ENCODE assay signal across 22 mouse cellular contexts in the genomic region with DNA sequence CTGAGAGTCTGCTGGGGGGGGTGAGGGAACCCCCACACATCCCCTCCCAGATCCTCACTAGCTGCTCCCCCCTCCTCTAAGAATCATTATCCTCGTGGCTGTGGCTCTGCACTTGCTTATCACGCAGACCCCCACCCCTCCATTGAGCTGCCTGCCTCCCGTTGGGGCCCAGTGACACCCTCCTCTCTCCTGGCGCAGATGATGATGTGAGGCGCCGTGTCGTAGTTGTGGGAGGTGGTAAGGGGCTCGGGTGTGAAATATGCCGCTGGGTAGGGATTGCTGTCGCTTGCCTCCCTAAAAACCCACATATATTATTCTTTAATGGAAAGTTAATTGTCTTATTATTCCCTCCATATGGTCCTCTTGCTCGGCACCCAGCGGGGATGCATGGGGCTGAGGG. TPM values are rescaled to one million over a fixed set of nuclear protein-coding genes. Genes with fewer than 3 reads are reported as not detected.
A peak's percentile ranks its signal among the peaks of the same experiment; 100 is the strongest.
DNase-seq lines count a peak whose midpoint lies in the region; ATAC-seq lines count a peak whose summit lies in the region.
"Had no signal": no experiment of that assay in that cellular context is flagged by ENCODE, and none has a peak within 500 bp of the region (broad histone marks: within the 10 kb centered on the region; RNA-seq: fewer than 3 reads in every experiment).

No protein-coding gene starts in this region.

- H3K4me1 ChIP-seq in embryonic facial prominence, embryonic 15.5 days, result peaks cover 34% of the 10 kb centered on the region
- H3K4me1 ChIP-seq in embryonic facial prominence, embryonic 10.5 days, result peaks cover 52% of the 10 kb centered on the region
- H3K4me1 ChIP-seq in forebrain, embryonic 13.5 days, result peaks cover 80% of the 10 kb centered on the region
- H3K4me1 ChIP-seq in hindbrain, embryonic 13.5 days (replicated peaks), result peaks cover 100% of the 10 kb centered on the region
- peaks cover 40% of the 10 kb centered on the region for H3K4me1 ChIP-seq in midbrain, embryonic 16.5 days (ENCODE audit: control insufficient read depth, insufficient read depth, low read length)

- H3K36me3 ChIP-seq in embryonic facial prominence, embryonic 15.5 days, result no peaks in the 10 kb centered on the region
- no peaks in the 10 kb centered on the region for H3K36me3 ChIP-seq in embryonic facial prominence, embryonic 10.5 days (replicated peaks)
- H3K36me3 ChIP-seq in forebrain, embryonic 13.5 days (ENCODE audit: poor library complexity, severe bottlenecking), result no peaks in the 10 kb centered on the region
- H3K36me3 ChIP-seq in hindbrain, embryonic 13.5 days, result no peaks in the 10 kb centered on the region
- no peaks in the 10 kb centered on the region for H3K36me3 ChIP-seq in midbrain, embryonic 16.5 days (ENCODE audit: control insufficient read depth, insufficient read depth, low read length)
- H3K36me3 ChIP-seq: heart, embryonic 15.5 days had no signal

- 41% methylated on average over 12 of the region's 12 CpGs for WGBS in embryonic facial prominence, embryonic 15.5 days
- WGBS in embryonic facial prominence, embryonic 10.5 days, result 73% methylated on average over 12 of the region's 12 CpGs
- 46% methylated on average over 12 of the region's 12 CpGs for WGBS in forebrain, embryonic 13.5 days
- 35% methylated on average over 12 of the region's 12 CpGs for WGBS in hindbrain, embryonic 13.5 days
- WGBS in midbrain, embryonic 16.5 days, result 56% methylated on average over 12 of the region's 12 CpGs

- peak overlapping the region; percentile 21; the same call in 1 of the 2 replicates for H3K4me2 ChIP-seq in embryonic facial prominence, embryonic 15.5 days (replicated peaks)
- H3K4me2 ChIP-seq in forebrain, embryonic 13.5 days, result peak overlapping the region; percentile 32
- H3K4me2 ChIP-seq in hindbrain, embryonic 13.5 days, result peak overlapping the region; percentile 29
- H3K4me2 ChIP-seq in midbrain, embryonic 16.5 days (ENCODE audit: low read length), result peak overlapping the region; percentile 4; the same call in 1 of the 2 replicates
- H3K4me2 ChIP-seq: heart, embryonic 15.5 days; lung, embryonic 14.5 days had no signal

- H3K27me3 ChIP-seq in embryonic facial prominence, embryonic 15.5 days, result 0 out of 2 replicates have a peak, but pooled peaks cover 6% of the 10 kb centered on the region
- H3K27me3 ChIP-seq in embryonic facial prominence, embryonic 10.5 days (replicated peaks; ENCODE audit: low read depth, poor library complexity, severe bottlenecking), result peaks cover 34% of the 10 kb centered on the region
- H3K27me3 ChIP-seq in forebrain, embryonic 13.5 days, result peaks cover 11% of the 10 kb centered on the region; the same call in 1 of the 2 replicates
- H3K27me3 ChIP-seq in hindbrain, embryonic 13.5 days, result peaks cover 5% of the 10 kb centered on the region; the same call in 1 of the 2 replicates
- no peaks in the 10 kb centered on the region for H3K27me3 ChIP-seq in midbrain, embryonic 16.5 days (ENCODE audit: control insufficient read depth, insufficient read depth, low read depth, low read length)

- DNase-seq in embryonic facial prominence, embryonic 10.5 days (ENCODE audit: low spot score), result no peak
- DNase-seq in lung, adult 18-20 months, result no peak
- no peak for DNase-seq in left cerebral cortex, postnatal 36 days (ENCODE audit: low spot score in 2 of 2)
- DNase-seq in left cerebral cortex, adult 9 months (ENCODE audit: low spot score in 2 of 2), result no peak
- DNase-seq: adrenal gland, adult 2 months; cerebellum, adult 11-12 months; gastrocnemius, adult 2 months; heart, adult 11 months; kidney, adult 8-10 months; kidney, postnatal 25 days; lung, embryonic 14.5 days; right cerebral cortex, adult 18-20 months; thymus, postnatal 4 days had no signal

- no peak overlapping the region for H3K9ac ChIP-seq in embryonic facial prominence, embryonic 15.5 days
- H3K9ac ChIP-seq in forebrain, embryonic 13.5 days, result no peak overlapping the region
- H3K9ac ChIP-seq in hindbrain, embryonic 13.5 days, result 0 out of 2 replicates have a peak overlapping the region, but pooled peaks have one; percentile 49
- no peak overlapping the region for H3K9ac ChIP-seq in midbrain, embryonic 16.5 days (ENCODE audit: low read depth, low read length)
- H3K9ac ChIP-seq: heart, embryonic 15.5 days; lung, embryonic 14.5 days had no signal

- H3K4me3 ChIP-seq in embryonic facial prominence, embryonic 15.5 days (replicated peaks), result no peak overlapping the region
- H3K4me3 ChIP-seq in embryonic facial prominence, embryonic 10.5 days, result no peak overlapping the region
- H3K4me3 ChIP-seq in forebrain, embryonic 13.5 days, result no peak overlapping the region
- no peak overlapping the region for H3K4me3 ChIP-seq in hindbrain, embryonic 13.5 days
- no peak overlapping the region for H3K4me3 ChIP-seq in midbrain, embryonic 16.5 days (ENCODE audit: low read depth, low read length)
- H3K4me3 ChIP-seq: gastrocnemius, adult 2 months; heart, embryonic 15.5 days had no signal

- H3K9me3 ChIP-seq in embryonic facial prominence, embryonic 15.5 days (replicated peaks), result no peaks in the 10 kb centered on the region
- H3K9me3 ChIP-seq in embryonic facial prominence, embryonic 10.5 days, result no peaks in the 10 kb centered on the region
- no peaks in the 10 kb centered on the region for H3K9me3 ChIP-seq in forebrain, embryonic 13.5 days (replicated peaks)
- no peaks in the 10 kb centered on the region for H3K9me3 ChIP-seq in hindbrain, embryonic 13.5 days
- H3K9me3 ChIP-seq in midbrain, embryonic 16.5 days (replicated peaks; ENCODE audit: control insufficient read depth, low read length, poor library complexity, severe bottlenecking), result no peaks in the 10 kb centered on the region
- H3K9me3 ChIP-seq: heart, embryonic 15.5 days had no signal

- H3K27ac ChIP-seq in embryonic facial prominence, embryonic 15.5 days (replicated peaks), result no peak overlapping the region
- H3K27ac ChIP-seq in embryonic facial prominence, embryonic 10.5 days (replicated peaks), result no peak overlapping the region
- peak overlapping the region; percentile 54 for H3K27ac ChIP-seq in forebrain, embryonic 13.5 days
- peak overlapping the region; percentile 88 for H3K27ac ChIP-seq in hindbrain, embryonic 13.5 days
- H3K27ac ChIP-seq in midbrain, embryonic 16.5 days (ENCODE audit: low read length), result peak overlapping the region; percentile 34; the same call in 1 of the 2 replicates
- H3K27ac ChIP-seq: gastrocnemius, adult 2 months; heart, embryonic 15.5 days; macrophage had no signal

- intact Hi-C loops in left cerebral cortex, postnatal 36 days (cut with DNase I), result no loop called here

- ATAC-seq in embryonic facial prominence, embryonic 15.5 days (ENCODE audit: insufficient number of reproducible peaks, low FRiP score, low TSS enrichment, low read depth), result no peak
- ATAC-seq in forebrain, embryonic 13.5 days, result no peak; the same call in 1 of the 2 replicates
- peak; percentile 52 for ATAC-seq in hindbrain, embryonic 13.5 days (ENCODE audit: low FRiP score)
- no peak for ATAC-seq in midbrain, embryonic 16.5 days

RNA-seq across cellular contexts. Expression of a gene that starts 31.0 kb away (rescaled TPM):
- polyA plus RNA-seq in embryonic facial prominence, embryonic 15.5 days (2015; fragmentation: Nextera tagmentation; extraction: Ambion mirVana), result 0.96 and 1.3 TPM in 2 replicates
- 0.45 and 0.50 TPM in 2 replicates for polyA plus RNA-seq in embryonic facial prominence, embryonic 10.5 days (2016; fragmentation: Nextera tagmentation; extraction: Ambion mirVana)
- polyA plus RNA-seq in forebrain, embryonic 13.5 days (2015; fragmentation: Nextera tagmentation; extraction: Ambion mirVana), result 3.3 and 4.5 TPM in 2 replicates
- 7.6 and 8.3 TPM in 2 replicates for polyA plus RNA-seq in hindbrain, embryonic 13.5 days (2015; fragmentation: Nextera tagmentation; extraction: Ambion mirVana)
- 9.1 and 9.3 TPM in 2 replicates for polyA plus RNA-seq in midbrain, embryonic 16.5 days (2015; fragmentation: Nextera tagmentation; extraction: Ambion mirVana)
- 10 to 100 TPM; 23.0 to 38.4 TPM for total RNA-seq in left cerebral cortex, postnatal 36 days (2021)
- total RNA-seq: liver, adult 2 months; MEL; monocyte, adult 5-6 weeks had no signal
- polyA plus RNA-seq: liver, adult 2 months; lung, embryonic 14.5 days; macrophage had no signal

Comparison
In these comparisons a context has a peak if more than half of its experiments do, and no peak if none do; other contexts are left out.
1. H3K27ac ChIP-seq: peak in forebrain, embryonic 13.5 days (single experiment), hindbrain, embryonic 13.5 days (single experiment) and midbrain, embryonic 16.5 days (single experiment); none in embryonic facial prominence, embryonic 15.5 days (single experiment) and embryonic facial prominence, embryonic 10.5 days (single experiment).
2. Peak in every context shown above with its lines, with median percentiles within 50 percentile points of each other: H3K4me2 ChIP-seq.